ENCODE assay signal across 13 mouse cellular contexts in the genomic region with DNA sequence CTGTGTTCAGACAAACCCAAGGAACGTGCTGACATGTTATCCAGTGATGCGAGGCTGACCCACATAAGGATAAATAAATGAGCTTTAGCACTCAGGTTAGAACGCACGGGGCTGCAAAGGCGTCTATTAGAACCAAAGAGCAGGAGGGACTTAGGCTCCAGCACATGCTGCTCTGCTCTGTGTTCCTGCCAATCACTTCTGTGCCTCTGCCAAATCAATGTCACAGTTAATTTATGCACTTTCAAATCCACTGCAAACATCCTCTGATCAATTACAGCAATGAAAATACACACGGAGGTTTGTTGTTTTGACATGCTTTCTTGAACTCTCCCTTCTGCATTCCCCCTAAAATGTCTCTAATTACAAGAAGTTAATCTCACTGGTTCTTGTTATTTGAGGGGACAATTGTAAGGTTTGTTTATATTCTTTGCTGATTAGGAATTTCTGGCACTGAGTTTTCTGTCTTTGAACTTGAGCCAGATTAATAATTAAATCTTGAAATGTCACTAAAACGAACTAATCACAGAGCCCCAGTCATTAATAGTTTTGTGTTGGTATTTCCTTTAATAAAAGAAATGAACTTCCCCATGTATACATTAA. TPM values are rescaled to one million over a fixed set of nuclear protein-coding genes. Genes with fewer than 3 reads are reported as not detected.
DNase-seq lines count a peak whose midpoint lies in the region; ATAC-seq and TF ChIP-seq lines count a peak whose summit lies in the region.
"Had no signal": no experiment of that assay in that cellular context is flagged by ENCODE, and none has a peak within 500 bp of the region (broad histone marks: within the 10 kb centered on the region; RNA-seq: fewer than 3 reads in every experiment).

No protein-coding gene starts in this region.

- peak; percentile 66 to 71 for DNase-seq in cerebellum, postnatal 14 days
- DNase-seq in cerebellum, adult 9-10 months = no peak
- DNase-seq in liver, adult 2 months (ENCODE audit: extremely low read depth, low read depth, low spot score) = peak; percentile 53
- no peak for DNase-seq in liver
- peak; percentile 44 for DNase-seq in hindbrain, embryonic 14.5 days (ENCODE audit: low spot score)
- peak; percentile 69 for DNase-seq in midbrain, embryonic 14.5 days
- no peak for DNase-seq in yolk sac, embryonic 10.5 days (ENCODE audit: low spot score)
- DNase-seq in left cerebral cortex, postnatal 14 days (ENCODE audit: low spot score in 2 of 2) = no peak
- DNase-seq: thymus, postnatal 25 days had no signal

- H3K9ac ChIP-seq in liver, adult 2 months (ENCODE audit: low read depth, low read length) = no peak overlapping the region
- H3K9ac ChIP-seq in hindbrain, embryonic 14.5 days = no peak overlapping the region
- no peak overlapping the region for H3K9ac ChIP-seq in midbrain, embryonic 14.5 days (replicated peaks; ENCODE audit: low read length)
- H3K9ac ChIP-seq: embryonic facial prominence, embryonic 15.5 days; heart, embryonic 15.5 days had no signal

- peak; percentile 51; the same call in 1 of the 2 replicates for ATAC-seq in hindbrain, embryonic 14.5 days (ENCODE audit: low FRiP score)
- ATAC-seq in midbrain, embryonic 14.5 days (ENCODE audit: low FRiP score, low TSS enrichment) = peak; percentile 76

- H3K27me3 ChIP-seq in liver, adult 2 months (ENCODE audit: control insufficient read depth, insufficient read depth, low read length) = no peaks in the 10 kb centered on the region
- H3K27me3 ChIP-seq in hindbrain, embryonic 14.5 days (ENCODE audit: control insufficient read depth, insufficient read depth, low read length) = no peaks in the 10 kb centered on the region
- no peaks in the 10 kb centered on the region for H3K27me3 ChIP-seq in midbrain, embryonic 14.5 days (ENCODE audit: control insufficient read depth, insufficient read depth, low read length)
- H3K27me3 ChIP-seq: embryonic facial prominence, embryonic 15.5 days; heart, embryonic 15.5 days; megakaryocyte, embryonic 14.5 days had no signal

- 37% methylated on average over 7 of the region's 7 CpGs for WGBS in liver, adult 2 months
- 28% methylated on average over 7 of the region's 7 CpGs for whole genome bisulfite sequencing in hindbrain, embryonic 14.5 days
- 5% methylated on average over 7 of the region's 7 CpGs for WGBS in midbrain, embryonic 14.5 days

- H3K4me1 ChIP-seq in liver, adult 2 months (ENCODE audit: control insufficient read depth, insufficient read depth, low read length) = peaks cover 2% of the 10 kb centered on the region; the same call in 1 of the 2 replicates
- peaks cover 25% of the 10 kb centered on the region for H3K4me1 ChIP-seq in hindbrain, embryonic 14.5 days (replicated peaks; ENCODE audit: control insufficient read depth, insufficient read depth, low read length)
- H3K4me1 ChIP-seq in midbrain, embryonic 14.5 days (ENCODE audit: control insufficient read depth, insufficient read depth, low read length) = peaks cover 22% of the 10 kb centered on the region
- H3K4me1 ChIP-seq: embryonic facial prominence, embryonic 15.5 days; heart, embryonic 15.5 days had no signal

- H3K36me3 ChIP-seq in liver, adult 2 months (ENCODE audit: control insufficient read depth, insufficient read depth, low read length) = no peaks in the 10 kb centered on the region
- no peaks in the 10 kb centered on the region for H3K36me3 ChIP-seq in hindbrain, embryonic 14.5 days (replicated peaks; ENCODE audit: control insufficient read depth, insufficient read depth)
- H3K36me3 ChIP-seq in midbrain, embryonic 14.5 days (ENCODE audit: control insufficient read depth, insufficient read depth, low read length) = no peaks in the 10 kb centered on the region
- H3K36me3 ChIP-seq: embryonic facial prominence, embryonic 15.5 days; heart, embryonic 15.5 days had no signal

- no peak overlapping the region for H3K4me3 ChIP-seq in liver, adult 2 months (ENCODE audit: insufficient read depth, low read depth, low read length)
- H3K4me3 ChIP-seq in hindbrain, embryonic 14.5 days (replicated peaks; ENCODE audit: low read length) = no peak overlapping the region
- H3K4me3 ChIP-seq in midbrain, embryonic 14.5 days (replicated peaks; ENCODE audit: low read depth, low read length) = no peak overlapping the region
- H3K4me3 ChIP-seq: embryonic facial prominence, embryonic 15.5 days; heart, embryonic 15.5 days had no signal

- H3K27ac ChIP-seq in liver, adult 2 months (replicated peaks; ENCODE audit: insufficient read depth, low read depth, low read length) = no peak overlapping the region
- H3K27ac ChIP-seq in hindbrain, embryonic 14.5 days = no peak overlapping the region
- no peak overlapping the region for H3K27ac ChIP-seq in midbrain, embryonic 14.5 days (replicated peaks; ENCODE audit: low read depth, low read length)
- H3K27ac ChIP-seq: embryonic facial prominence, embryonic 15.5 days; heart, embryonic 15.5 days had no signal

- H3K9me3 ChIP-seq in hindbrain, embryonic 14.5 days (ENCODE audit: control insufficient read depth, low read length) = no peaks in the 10 kb centered on the region
- H3K9me3 ChIP-seq in midbrain, embryonic 14.5 days (ENCODE audit: control insufficient read depth, low read length) = no peaks in the 10 kb centered on the region
- H3K9me3 ChIP-seq: embryonic facial prominence, embryonic 15.5 days; heart, embryonic 15.5 days; megakaryocyte, embryonic 14.5 days had no signal

- no peaks in the 10 kb centered on the region for H3K79me2 ChIP-seq in liver, adult 2 months (ENCODE audit: control insufficient read depth, insufficient read depth, low read length)

- intact Hi-C loops in left cerebral cortex, postnatal 14 days (cut with DNase I) = no loop called here

- no peak for TF ChIP-seq CTCF in liver, adult 2 months (IDR thresholded peaks at IDR 0.05; ENCODE audit: low read depth, low read length)

- no peak for TF ChIP-seq POLR2A in liver, adult 2 months (IDR thresholded peaks at IDR 0.05; ENCODE audit: extremely low read depth, insufficient read depth, low read length)

- no peak overlapping the region for H3K4me2 ChIP-seq in hindbrain, embryonic 14.5 days (replicated peaks)
- no peak overlapping the region for H3K4me2 ChIP-seq in midbrain, embryonic 14.5 days (ENCODE audit: low read length)
- H3K4me2 ChIP-seq: embryonic facial prominence, embryonic 15.5 days; heart, embryonic 15.5 days; liver, embryonic 11.5 days had no signal

RNA-seq across cellular contexts. Expression of a gene that starts 16.1 kb away (rescaled TPM):
- 16.2 and 20.4 TPM in 2 replicates for total RNA-seq in liver, adult 2 months (2014; rRNA removed)
- polyA plus RNA-seq in liver, adult 2 months (2012; rRNA removed) = 3.5 and 4.0 TPM in 2 replicates
- polyA plus RNA-seq in hindbrain, embryonic 14.5 days (2014; fragmentation: Nextera tagmentation; extraction: Ambion mirVana) = 33.6 and 40.2 TPM in 2 replicates
- polyA plus RNA-seq in midbrain, embryonic 14.5 days (2014; fragmentation: Nextera tagmentation; extraction: Ambion mirVana) = 34.4 and 37.9 TPM in 2 replicates
- 10 to 100 TPM; 40.2 to 41.4 TPM for total RNA-seq in left cerebral cortex, postnatal 14 days (2021)

Comparison
In these comparisons a context has a peak if more than half of its experiments do, and no peak if none do; other contexts are left out.
1. DNase-seq: peak in cerebellum, postnatal 14 days (2 of 2), liver, adult 2 months (single experiment), hindbrain, embryonic 14.5 days (single experiment) and midbrain, embryonic 14.5 days (single experiment); none in cerebellum, adult 9-10 months (single experiment), liver (single experiment), yolk sac, embryonic 10.5 days (single experiment) and left cerebral cortex, postnatal 14 days (0 of 2).